Mouse (Mus musculus): Measurements from ENCODE around the gene Fads2. TPM values are rescaled to one million over a fixed set of nuclear protein-coding genes. Genes with fewer than 3 reads are reported as not detected.

Gene Fads2
- polyA plus RNA-seq, 1 experiment from 2014 or later, result 87.6 TPM

- DNase-seq (ENCODE audit: low spot score), result no peak
- H3K27ac ChIP-seq, result no peak overlapping the region
- H3K4me3 ChIP-seq, result no peak overlapping the region
- peaks cover 6% of the 10 kb centered on the region for H3K4me1 ChIP-seq
- peaks cover 99% of the 10 kb centered on the region for H3K36me3 ChIP-seq
- no peaks in the 10 kb centered on the region for H3K27me3 ChIP-seq (ENCODE audit: insufficient read depth, poor library complexity, severe bottlenecking)
- no peaks in the 10 kb centered on the region for H3K9me3 ChIP-seq
- 86% methylated on average over 5 of the region's 5 CpGs for WGBS
Measured at GRCm38 (mm10) chr19:10065465-10066188, 35.9 kb downstream of the Fads2 start.

DNA sequence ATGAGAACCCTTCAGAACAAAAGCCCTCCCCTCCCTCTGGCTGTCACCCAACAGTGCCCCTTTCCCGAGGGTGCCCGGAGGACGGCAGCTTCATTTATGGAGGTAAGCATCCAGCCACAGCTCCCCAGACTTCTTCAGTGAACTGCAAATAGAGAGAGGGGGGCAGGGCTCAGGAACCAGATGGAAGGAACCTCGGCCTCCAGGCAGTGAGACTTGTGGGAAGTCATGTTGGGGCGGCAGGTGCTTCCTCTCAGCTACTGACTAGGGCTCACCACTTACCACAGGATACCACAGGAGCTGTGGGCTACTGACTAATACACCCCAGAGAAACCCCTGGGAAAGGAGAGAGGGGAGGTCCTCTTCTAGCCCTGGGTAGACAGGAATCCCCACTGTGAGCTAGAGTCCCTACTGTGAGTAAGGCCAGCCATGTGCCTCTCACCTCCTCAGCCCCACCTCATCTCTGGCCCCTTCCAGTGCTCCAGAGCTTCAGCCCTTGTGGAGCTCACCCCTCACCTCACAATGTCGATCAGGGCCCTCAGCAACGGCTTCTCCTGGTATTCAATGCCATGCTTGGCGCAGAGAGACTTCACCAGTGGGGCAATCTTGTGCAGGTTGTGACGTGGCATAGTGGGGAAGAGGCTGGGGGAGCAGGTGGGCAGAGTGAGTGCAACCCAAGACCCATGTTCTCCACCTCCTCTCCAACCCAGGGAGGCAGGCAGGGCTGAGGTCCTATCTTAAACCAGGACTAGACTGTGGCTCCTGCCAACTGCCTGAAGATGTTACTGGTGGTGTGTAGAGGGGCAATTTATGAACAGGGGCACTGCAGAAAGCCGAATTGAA lies 37.2 kb downstream of the Fads2 start:
- 90% methylated on average over 10 of the region's 10 CpGs for WGBS
- peaks cover 87% of the 10 kb centered on the region for H3K36me3 ChIP-seq
- H3K27ac ChIP-seq, result no peak overlapping the region
- DNase-seq (ENCODE audit: low spot score), result no peak
- no peaks in the 10 kb centered on the region for H3K9me3 ChIP-seq
- no peak overlapping the region for H3K4me3 ChIP-seq
- no peaks in the 10 kb centered on the region for H3K27me3 ChIP-seq (ENCODE audit: insufficient read depth, poor library complexity, severe bottlenecking)
- peaks cover 16% of the 10 kb centered on the region for H3K4me1 ChIP-seq

DNA sequence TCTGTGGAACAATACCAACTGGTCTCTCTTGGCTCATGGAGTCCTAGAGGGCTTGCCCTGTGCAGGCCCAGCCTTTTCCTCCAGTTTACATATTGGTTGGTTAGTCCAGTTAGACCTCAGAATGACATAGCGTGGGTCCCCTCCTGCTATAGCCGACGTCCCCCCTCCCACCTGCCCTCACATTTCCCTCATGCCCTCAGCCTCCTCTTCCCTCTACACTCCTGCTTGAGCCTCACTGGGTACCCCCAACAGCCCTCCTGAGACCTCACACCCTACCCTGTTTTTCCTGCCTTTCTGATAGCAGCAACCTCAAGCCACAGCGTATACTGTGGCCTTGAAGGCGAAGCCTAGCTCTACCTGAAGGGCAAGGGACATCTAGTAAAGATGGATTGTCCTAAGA lies 38.7 kb downstream of the Fads2 start:
- no peak overlapping the region for H3K4me3 ChIP-seq
- peaks cover 81% of the 10 kb centered on the region for H3K36me3 ChIP-seq
- H3K27ac ChIP-seq, result no peak overlapping the region
- no peak for DNase-seq (ENCODE audit: low spot score)
- 92% methylated on average over 5 of the region's 5 CpGs for WGBS
- H3K27me3 ChIP-seq (ENCODE audit: insufficient read depth, poor library complexity, severe bottlenecking), result no peaks in the 10 kb centered on the region
- H3K9me3 ChIP-seq, result no peaks in the 10 kb centered on the region
- peaks cover 16% of the 10 kb centered on the region for H3K4me1 ChIP-seq

DNA sequence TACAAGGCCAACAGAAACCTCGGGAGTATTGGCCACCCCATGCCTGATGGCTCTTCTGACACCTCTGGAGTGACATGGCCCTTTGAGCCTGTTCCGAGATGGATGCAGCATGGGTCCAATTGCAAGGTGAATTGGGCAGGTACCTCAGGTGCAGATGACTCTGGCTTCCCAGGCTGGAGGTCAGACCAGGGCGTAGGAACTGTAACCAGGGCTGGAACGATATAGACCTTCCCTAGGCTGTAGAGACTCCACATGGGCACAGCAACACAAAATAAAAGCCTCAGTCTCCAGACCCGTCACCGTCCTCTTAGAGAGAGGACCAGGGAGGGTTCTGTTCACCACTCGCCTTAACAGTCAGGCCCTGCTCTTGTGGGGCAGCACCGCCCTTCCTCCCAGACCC lies 39.3 kb downstream of the Fads2 start:
- H3K9me3 ChIP-seq, result no peaks in the 10 kb centered on the region
- peaks cover 16% of the 10 kb centered on the region for H3K4me1 ChIP-seq
- 86% methylated on average over 8 of the region's 8 CpGs for WGBS
- H3K36me3 ChIP-seq, result peaks cover 81% of the 10 kb centered on the region
- H3K4me3 ChIP-seq, result no peak overlapping the region
- no peak for DNase-seq (ENCODE audit: low spot score)
- H3K27me3 ChIP-seq (ENCODE audit: insufficient read depth, poor library complexity, severe bottlenecking), result no peaks in the 10 kb centered on the region
- no peak overlapping the region for H3K27ac ChIP-seq

DNA sequence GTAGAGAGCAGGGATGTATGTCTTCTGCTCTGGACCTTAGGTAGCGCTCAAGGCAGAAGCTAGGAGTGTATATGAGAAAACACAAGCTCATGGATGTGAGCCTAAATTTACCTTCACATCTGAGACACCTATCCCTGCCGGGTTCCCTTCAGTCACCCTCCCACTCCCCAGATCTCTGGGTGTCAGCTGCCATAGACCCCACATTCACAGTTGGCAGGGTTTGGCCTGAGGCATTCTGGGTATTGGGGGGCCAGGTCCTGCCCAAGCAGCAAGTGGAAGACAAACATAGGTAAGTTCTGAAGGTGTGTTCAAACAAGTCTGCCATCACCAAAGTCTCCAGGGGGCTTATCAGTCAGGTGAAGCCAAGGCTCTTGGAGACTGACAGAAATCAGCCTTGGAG lies 39.9 kb downstream of the Fads2 start:
- Histone ChIP-seq H3K36me3 (peaks cover 81% of the 10 kb centered on the region), H3K4me1 (peaks cover 16% of the 10 kb centered on the region), H3K27me3 (ENCODE audit: insufficient read depth, poor library complexity, severe bottlenecking) (no peaks in the 10 kb centered on the region), H3K9me3 (no peaks in the 10 kb centered on the region), H3K4me3 (no peak overlapping the region), H3K27ac (no peak overlapping the region)
- no peak for DNase-seq (ENCODE audit: low spot score)
- WGBS, result 92% methylated on average over 2 of the region's 2 CpGs

- Histone ChIP-seq H3K9me3 (no peaks in the 10 kb centered on the region), H3K27ac (peak overlapping the region; percentile 53; the same call in 1 of the 2 replicates), H3K4me1 (peaks cover 19% of the 10 kb centered on the region), H3K4me3 (no peak overlapping the region), H3K36me3 (peaks cover 81% of the 10 kb centered on the region), H3K27me3 (ENCODE audit: insufficient read depth, poor library complexity, severe bottlenecking) (no peaks in the 10 kb centered on the region)
- peak; percentile 84 for DNase-seq (ENCODE audit: low spot score)
- WGBS, result 50% methylated on average over 8 of the region's 8 CpGs
Measured at GRCm38 (mm10) chr19:10060783-10061590, 40.6 kb downstream of the Fads2 start.

GRCm38 (mm10) chr19:10059911-10060567 lies 41.5 kb downstream of the Fads2 start:
- H3K36me3 ChIP-seq, result peaks cover 81% of the 10 kb centered on the region
- no peak overlapping the region for H3K4me3 ChIP-seq
- H3K9me3 ChIP-seq, result no peaks in the 10 kb centered on the region
- DNase-seq (ENCODE audit: low spot score), result peak; percentile 83
- H3K27me3 ChIP-seq (ENCODE audit: insufficient read depth, poor library complexity, severe bottlenecking), result no peaks in the 10 kb centered on the region
- H3K4me1 ChIP-seq, result peaks cover 19% of the 10 kb centered on the region
- peak overlapping the region; percentile 37; the same call in 1 of the 2 replicates for H3K27ac ChIP-seq
- 35% methylated on average over 10 of the region's 10 CpGs for WGBS

DNA sequence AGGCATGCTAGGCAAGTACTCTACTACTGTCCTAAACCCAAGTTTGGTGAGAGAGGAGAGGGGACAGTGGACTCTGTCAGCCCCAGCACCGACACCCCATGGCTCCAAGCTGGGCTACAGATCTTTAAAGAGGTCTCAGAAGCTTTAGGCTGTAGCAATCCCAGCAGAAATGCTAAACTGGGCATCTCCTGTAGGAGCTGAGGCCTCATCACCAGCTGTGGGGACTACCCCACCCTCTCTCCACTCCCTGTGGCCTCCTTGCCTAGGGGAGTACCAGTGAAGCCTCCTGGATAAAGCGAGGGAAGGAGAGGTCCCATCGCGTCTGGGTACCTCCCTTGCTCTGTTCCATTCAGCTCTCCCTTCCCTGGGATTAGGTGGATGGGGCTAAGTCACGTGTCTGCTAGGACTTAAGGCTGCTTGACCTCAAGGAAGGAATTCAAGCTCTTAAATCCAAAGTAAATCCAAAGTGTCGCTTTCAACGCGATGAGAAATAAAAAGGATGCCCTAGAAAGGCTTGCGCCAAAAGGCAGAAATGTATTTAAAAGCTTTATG lies 42.6 kb downstream of the Fads2 start:
- H3K4me1 ChIP-seq, result peaks cover 19% of the 10 kb centered on the region
- no peak for DNase-seq (ENCODE audit: low spot score)
- peaks cover 81% of the 10 kb centered on the region for H3K36me3 ChIP-seq
- WGBS, result 62% methylated on average over 9 of the region's 9 CpGs
- no peak overlapping the region for H3K4me3 ChIP-seq
- no peaks in the 10 kb centered on the region for H3K9me3 ChIP-seq
- no peaks in the 10 kb centered on the region for H3K27me3 ChIP-seq (ENCODE audit: insufficient read depth, poor library complexity, severe bottlenecking)
- H3K27ac ChIP-seq, result no peak overlapping the region

- Histone ChIP-seq H3K36me3 (peaks cover 81% of the 10 kb centered on the region), H3K4me1 (peaks cover 19% of the 10 kb centered on the region), H3K9me3 (no peaks in the 10 kb centered on the region), H3K27me3 (ENCODE audit: insufficient read depth, poor library complexity, severe bottlenecking) (no peaks in the 10 kb centered on the region), H3K27ac (no peak overlapping the region), H3K4me3 (no peak overlapping the region)
- DNase-seq (ENCODE audit: low spot score), result no peak
- 79% methylated on average over 1 of the region's 1 CpGs for WGBS
Measured at GRCm38 (mm10) chr19:10058352-10058825, 43.2 kb downstream of the Fads2 start.

DNA sequence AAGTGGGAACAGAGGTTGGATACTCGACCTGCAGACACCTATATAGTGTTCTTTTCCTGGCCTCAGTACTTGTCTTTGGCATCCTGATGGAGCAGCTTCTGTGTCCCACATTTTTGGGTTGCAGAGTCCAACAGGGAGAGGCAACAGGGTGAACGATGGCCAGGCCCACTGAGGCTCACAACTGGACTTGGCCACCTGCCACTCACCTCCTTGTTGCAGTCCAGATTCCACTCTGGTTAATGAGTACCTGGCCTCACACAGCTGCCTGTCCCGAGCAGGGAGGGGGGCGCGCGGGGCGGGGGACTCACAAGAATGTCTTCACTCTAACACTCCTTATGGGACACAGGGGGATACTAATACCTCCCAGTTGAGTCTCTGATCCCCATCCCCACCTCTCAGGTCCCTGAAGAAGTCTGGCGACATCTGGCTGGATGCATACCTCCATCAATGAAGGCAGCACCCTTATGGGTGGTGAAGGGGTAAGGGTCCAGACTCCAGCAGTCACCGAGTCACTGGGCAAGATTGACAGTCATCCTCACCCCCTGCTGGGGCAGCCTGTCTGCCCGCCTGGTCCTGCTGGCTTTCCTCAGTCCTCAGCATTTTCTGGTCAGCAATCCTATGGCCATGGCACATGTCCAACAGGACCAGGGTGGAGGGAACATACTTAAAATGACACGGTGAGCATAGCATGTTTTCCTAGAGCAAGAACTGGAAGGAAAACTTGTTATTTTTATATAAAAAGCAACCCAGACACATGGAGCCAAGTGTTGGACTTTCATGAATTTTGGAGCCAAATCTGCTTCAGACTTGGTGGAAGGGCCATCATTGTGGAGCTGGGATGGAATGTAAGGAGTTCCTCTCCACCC lies 43.8 kb downstream of the Fads2 start:
- no peak overlapping the region for H3K4me3 ChIP-seq
- no peak overlapping the region for H3K27ac ChIP-seq
- H3K9me3 ChIP-seq, result no peaks in the 10 kb centered on the region
- DNase-seq (ENCODE audit: low spot score), result no peak
- peaks cover 21% of the 10 kb centered on the region for H3K4me1 ChIP-seq
- peaks cover 81% of the 10 kb centered on the region for H3K36me3 ChIP-seq
- WGBS, result 71% methylated on average over 11 of the region's 11 CpGs
- no peaks in the 10 kb centered on the region for H3K27me3 ChIP-seq (ENCODE audit: insufficient read depth, poor library complexity, severe bottlenecking)

DNA sequence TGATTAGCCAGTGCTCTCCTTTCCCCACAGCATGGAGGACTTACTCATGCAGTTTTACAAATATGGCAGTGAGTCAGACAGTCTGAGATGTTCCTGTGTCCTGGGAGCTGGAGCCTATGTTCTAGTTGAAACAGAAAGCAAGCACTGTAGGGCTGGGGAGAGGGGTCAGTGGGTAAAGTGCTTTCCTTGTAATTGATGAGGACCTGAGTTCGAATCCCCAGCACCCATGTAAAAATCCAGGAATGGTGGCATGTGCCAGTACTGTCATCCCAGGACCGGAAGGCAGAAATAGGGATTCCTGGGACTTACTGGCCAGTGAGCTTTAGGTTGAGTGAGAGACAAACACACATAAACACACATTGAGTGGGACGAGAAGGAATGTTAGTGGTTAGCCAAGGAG lies 44.9 kb downstream of the Fads2 start:
- H3K9me3 ChIP-seq, result no peaks in the 10 kb centered on the region
- no peaks in the 10 kb centered on the region for H3K27me3 ChIP-seq (ENCODE audit: insufficient read depth, poor library complexity, severe bottlenecking)
- peaks cover 22% of the 10 kb centered on the region for H3K4me1 ChIP-seq
- peaks cover 73% of the 10 kb centered on the region for H3K36me3 ChIP-seq
- H3K27ac ChIP-seq, result no peak overlapping the region
- DNase-seq (ENCODE audit: low spot score), result no peak
- H3K4me3 ChIP-seq, result no peak overlapping the region
- 88% methylated on average over 3 of the region's 3 CpGs for WGBS

All from heart, embryonic 10.5 days (tissue).